Mouse (Mus musculus) mouse trophoblast stem cell (cell line): ENCODE measurements around the gene Ppp1r16b.

Source experiments
- in situ Hi-C, 2 experiments: fragments of 300-500 bp; cut with MseI, MboI; formaldehyde crosslinking; loops; 2 replicates in 1 of 2; 3 replicates in 1 of 2; pipeline ENCODE4 v1.15.1; 2025

Ppp1r16b gene

GRCm38 (mm10) chr2:158667671-158668432 lies 2.7 kb downstream of the Ppp1r16b start:
- in situ Hi-C loops: no loop called here

- in situ Hi-C loops: no loop called here
Observed at GRCm38 (mm10) chr2:158668433-158669010, 3.3 kb downstream of the Ppp1r16b start.

GRCm38 (mm10) chr2:158669199-158670195 lies 4.3 kb downstream of the Ppp1r16b start:
- in situ Hi-C loops: no loop called here

- in situ Hi-C loops: no loop called here
Observed at GRCm38 (mm10) chr2:158670571-158670970, 5.4 kb downstream of the Ppp1r16b start.

- in situ Hi-C loops: no loop called here
Observed at GRCm38 (mm10) chr2:158672829-158673228, 7.6 kb downstream of the Ppp1r16b start.

GRCm38 (mm10) chr2:158673493-158673892 lies 8.3 kb downstream of the Ppp1r16b start:
- in situ Hi-C loops: no loop called here

GRCm38 (mm10) chr2:158674131-158674530 lies 8.9 kb downstream of the Ppp1r16b start:
- in situ Hi-C loops: no loop called here

GRCm38 (mm10) chr2:158674759-158675158 lies 9.6 kb downstream of the Ppp1r16b start:
- in situ Hi-C loops: no loop called here

- in situ Hi-C loops: no loop called here
Observed at GRCm38 (mm10) chr2:158675161-158675560, 10.0 kb downstream of the Ppp1r16b start.

- in situ Hi-C loops: no loop called here
Observed at GRCm38 (mm10) chr2:158675907-158676533, 10.8 kb downstream of the Ppp1r16b start.

- in situ Hi-C loops: no loop called here
Observed at GRCm38 (mm10) chr2:158677946-158678345, 12.7 kb downstream of the Ppp1r16b start.

GRCm38 (mm10) chr2:158679091-158679490 lies 13.9 kb downstream of the Ppp1r16b start:
- in situ Hi-C loops: no loop called here

GRCm38 (mm10) chr2:158680357-158680889 lies 15.2 kb downstream of the Ppp1r16b start:
- in situ Hi-C loops: no loop called here

GRCm38 (mm10) chr2:158681714-158682113 lies 16.5 kb downstream of the Ppp1r16b start:
- in situ Hi-C loops: no loop called here

GRCm38 (mm10) chr2:158682344-158683037 lies 17.3 kb downstream of the Ppp1r16b start:
- in situ Hi-C loops: no loop called here

GRCm38 (mm10) chr2:158683038-158683413 lies 17.8 kb downstream of the Ppp1r16b start:
- in situ Hi-C loops: no loop called here

- in situ Hi-C loops: no loop called here
Observed at GRCm38 (mm10) chr2:158684247-158684843, 19.1 kb downstream of the Ppp1r16b start.

GRCm38 (mm10) chr2:158684910-158685309 lies 19.7 kb downstream of the Ppp1r16b start:
- in situ Hi-C loops: no loop called here

- in situ Hi-C loops: no loop called here
Observed at GRCm38 (mm10) chr2:158686394-158686793, 21.2 kb downstream of the Ppp1r16b start.

GRCm38 (mm10) chr2:158687804-158688241 lies 22.6 kb downstream of the Ppp1r16b start:
- in situ Hi-C loops: no loop called here
